Mouse (Mus musculus): ENCODE measurements around the gene Olfr522.

GRCm38 (mm10) chr7:140208677-140209076, 44.1 kb upstream of the Olfr522 start:
- no peak for TF ChIP-seq POLR2A (IDR thresholded peaks at IDR 0.05; ENCODE audit: low read depth, low read length)
- no peak for TF ChIP-seq CTCF (conservative IDR thresholded peaks at IDR 0.05; ENCODE audit: insufficient read depth, insufficient read length, low read depth, low read length)
